Mouse (Mus musculus) liver, embryonic 12.5 days (tissue): ENCODE measurements at regions not wholly inside any gene's neighbourhood (a gene's known extent, or its start where the extent isn't known, plus 50 kb on each side); places are given as distances from the start of the nearest gene placed in this dataset.
"Not testable (repeated sequence)": the region's sequence is repeated elsewhere in the genome, so short reads cannot be mapped to it uniquely, and the experiment has no call there.

Experiments
- ATAC-seq: fragments of 200-750 bp; cut with Nextera tagmentation; 2 replicates; pipeline ENCODE4 v1.8.0; 2017; ENCODE audit warnings: moderate number of reproducible peaks, mild to moderate bottlenecking, moderate library complexity
- H3K27ac ChIP-seq: fragments of 300-500 bp; sonication (generic); 2 replicates; pipeline ENCODE4 v1.5.1; 2016; ENCODE audit warnings: mild to moderate bottlenecking
- H3K27me3 ChIP-seq: fragments of 300-500 bp; sonication (generic); replicated peaks from 2 replicates; pipeline ENCODE4 v1.6.1; 2016; ENCODE audit warnings: mild to moderate bottlenecking, moderate library complexity
- H3K36me3 ChIP-seq: fragments of 300-500 bp; sonication (generic); 2 replicates; pipeline ENCODE4 v1.6.1; 2016; ENCODE audit warnings: mild to moderate bottlenecking, moderate library complexity
- H3K4me1 ChIP-seq: fragments of 300-500 bp; sonication (generic); 2 replicates; pipeline ENCODE4 v1.6.1; 2016
- H3K4me2 ChIP-seq: fragments of 300-500 bp; sonication (generic); 2 replicates; pipeline ENCODE4 v1.6.1; 2016; ENCODE audit warnings: mild to moderate bottlenecking, moderate library complexity
- H3K4me3 ChIP-seq: fragments of 300-500 bp; sonication (generic); 2 replicates; pipeline ENCODE4 v1.5.1; 2016; ENCODE audit warnings: mild to moderate bottlenecking, moderate library complexity
- H3K9ac ChIP-seq: fragments of 300-500 bp; sonication (generic); 2 replicates; pipeline ENCODE4 v1.6.1; 2016; ENCODE audit warnings: mild to moderate bottlenecking, moderate library complexity
- H3K9me3 ChIP-seq: fragments of 300-500 bp; sonication (generic); replicated peaks from 2 replicates; pipeline ENCODE4 v1.6.1; 2016; ENCODE audit warnings: mild to moderate bottlenecking, moderate library complexity
- WGBS: fragments of 180-500 bp; shearing (Covaris S2); methylation state at CpG from one replicate; pipeline ENCODE4 v1.1.7; 2016; ENCODE audit not compliant: insufficient replicate concordance; 5-methylcytosine and 5-hydroxymethylcytosine counted together

DNA sequence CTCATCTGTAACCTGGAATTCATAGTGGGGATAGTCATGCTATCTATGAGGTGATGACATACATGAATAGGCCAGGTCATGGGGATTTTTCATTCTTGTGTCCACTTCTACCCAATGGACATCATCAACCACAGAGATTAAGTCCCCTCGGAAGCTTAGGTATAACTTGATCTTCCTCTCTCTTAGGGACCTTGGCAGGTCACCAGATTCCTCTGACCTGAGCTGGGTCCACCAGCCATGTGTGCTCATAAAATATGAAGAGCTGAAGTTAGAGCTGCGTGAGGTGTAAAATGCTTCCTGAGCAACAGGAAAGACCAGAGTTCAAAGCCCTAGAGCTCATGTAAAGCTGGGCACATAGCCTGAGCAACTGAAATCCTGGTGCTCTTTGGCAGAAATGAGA, 105.3 kb downstream of the Ero1lb start:
- not testable (repeated sequence) for H3K9me3 ChIP-seq, H3K9ac ChIP-seq, H3K4me1 ChIP-seq, H3K27ac ChIP-seq, ATAC-seq, H3K36me3 ChIP-seq, H3K4me2 ChIP-seq, H3K4me3 ChIP-seq, H3K27me3 ChIP-seq
- WGBS = 74% methylated on average over 2 of the region's 2 CpGs

DNA sequence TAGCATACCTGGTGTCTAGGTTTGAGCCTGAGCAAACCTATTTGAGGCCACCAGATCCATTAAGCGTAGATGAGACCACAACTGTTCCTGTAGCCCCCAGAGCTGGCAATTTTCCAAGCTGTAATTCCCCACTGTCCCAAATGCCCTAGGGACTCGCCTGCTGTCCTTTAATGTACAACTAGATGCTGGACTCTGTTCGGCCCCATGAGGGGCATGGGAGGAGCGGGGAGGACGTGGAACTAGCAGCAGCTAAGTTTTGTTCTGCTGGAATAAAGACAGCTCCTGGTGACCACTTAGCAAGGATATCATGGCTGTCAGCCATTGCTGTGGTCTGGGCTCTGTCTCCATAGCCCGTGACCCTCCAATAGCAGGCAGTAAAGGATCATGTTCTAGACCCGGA, 103.1 kb downstream of the Ero1lb start:
- H3K4me3 ChIP-seq, H3K4me1 ChIP-seq, H3K36me3 ChIP-seq, H3K9me3 ChIP-seq, H3K27me3 ChIP-seq, H3K4me2 ChIP-seq, H3K27ac ChIP-seq, H3K9ac ChIP-seq, ATAC-seq: not testable (repeated sequence)
- WGBS = no CpG with 5 or more reads among the region's 7 CpGs

DNA sequence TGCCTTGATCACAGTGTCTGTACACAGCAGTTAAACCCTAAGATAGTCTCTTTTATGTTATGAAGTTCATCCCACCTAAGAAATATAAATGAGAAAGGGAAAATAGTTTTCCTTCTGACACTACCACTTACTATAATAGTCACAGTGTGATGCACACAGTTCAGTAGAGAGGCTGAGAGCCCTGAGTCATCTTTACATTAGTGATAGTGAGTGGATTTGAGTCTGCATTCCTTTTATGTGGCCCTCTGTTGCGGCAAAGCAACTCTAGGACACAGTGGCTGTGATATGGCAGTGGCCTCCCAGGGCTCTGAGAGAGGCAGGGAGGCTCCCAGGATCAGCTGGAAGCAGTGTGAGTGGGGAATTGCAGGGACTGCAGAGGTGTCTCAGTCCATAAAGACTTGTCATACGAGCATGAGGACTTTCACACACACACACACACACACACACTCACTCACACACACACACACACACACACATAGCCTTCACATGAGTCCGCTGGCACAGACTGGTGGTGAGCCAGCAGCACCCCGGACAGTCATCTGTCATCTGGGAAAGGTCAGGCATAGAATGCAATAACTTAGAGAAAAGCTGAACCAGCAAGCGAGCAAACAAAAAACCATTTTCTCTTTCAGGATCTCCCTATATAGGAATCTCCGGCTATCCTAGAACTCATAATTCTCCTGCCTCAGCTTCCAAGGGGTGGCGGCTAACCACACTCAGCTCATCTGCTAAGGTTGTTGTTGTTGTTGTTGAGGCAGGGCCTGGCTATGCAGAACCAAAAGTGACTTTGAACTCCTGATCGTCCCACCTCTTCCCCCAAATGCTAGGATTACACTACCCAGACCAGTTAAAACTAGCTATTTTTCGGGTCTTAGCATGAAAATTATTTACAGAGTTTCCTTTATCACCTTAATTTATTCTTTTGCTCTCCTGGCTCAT, 102.3 kb downstream of the Ero1lb start:
- H3K9me3 ChIP-seq, H3K4me2 ChIP-seq, H3K27ac ChIP-seq, ATAC-seq, H3K27me3 ChIP-seq, H3K36me3 ChIP-seq, H3K4me1 ChIP-seq, H3K4me3 ChIP-seq, H3K9ac ChIP-seq: not testable (repeated sequence)
- 61% methylated on average over 9 of the region's 9 CpGs for WGBS

DNA sequence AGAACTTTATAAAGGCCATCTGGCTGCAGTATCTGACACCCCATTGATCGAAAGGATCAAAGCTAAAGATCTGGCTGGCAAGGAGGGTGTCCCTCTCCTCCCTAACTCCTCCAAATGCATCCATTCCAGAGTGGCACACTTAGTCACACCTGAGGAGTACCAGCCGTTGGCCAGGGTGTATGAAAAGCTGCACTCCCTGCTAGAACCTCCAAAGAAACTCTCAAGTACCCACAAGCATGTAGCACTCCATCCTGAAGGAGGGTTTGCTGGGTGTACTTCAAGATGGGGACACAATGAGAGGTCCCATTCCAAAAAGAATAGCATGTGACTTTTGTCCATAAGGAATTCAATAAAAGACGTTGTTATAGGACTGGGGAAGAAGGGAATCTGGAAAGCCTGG, 100.4 kb downstream of the Ero1lb start:
- H3K27ac ChIP-seq, H3K27me3 ChIP-seq, H3K9ac ChIP-seq, H3K4me1 ChIP-seq, H3K4me3 ChIP-seq, ATAC-seq, H3K9me3 ChIP-seq, H3K4me2 ChIP-seq, H3K36me3 ChIP-seq: not testable (repeated sequence)
- WGBS = 53% methylated on average over 3 of the region's 3 CpGs
